Mouse (Mus musculus): ENCODE measurements around the gene Sept9. TPM values are rescaled to one million over a fixed set of nuclear protein-coding genes. Genes with fewer than 3 reads are reported as not detected.

Sept9 gene
- polyA plus RNA-seq, 1 experiment = 0.37 TPM

GRCm38 (mm10) chr11:117245041-117245725, 45.7 kb downstream of the Sept9 start:
- Histone ChIP-seq H3K36me3 (ENCODE audit: control insufficient read depth) (no peaks in the 10 kb centered on the region; the same call in 1 of the 2 replicates), H3K4me3 (replicated peaks) (no peak overlapping the region), H3K4me1 (ENCODE audit: control insufficient read depth) (no peaks in the 10 kb centered on the region; the same call in 1 of the 2 replicates), H3K9me3 (ENCODE audit: control insufficient read depth, low read length) (no peaks in the 10 kb centered on the region), H3K27me3 (ENCODE audit: control insufficient read depth) (no peaks in the 10 kb centered on the region)
- no peak for TF ChIP-seq GATA1 (IDR thresholded peaks at IDR 0.05; ENCODE audit: low read length)
- no peak for TF ChIP-seq TAL1 (IDR thresholded peaks at IDR 0.05; ENCODE audit: low read length)

- Histone ChIP-seq H3K9me3 (ENCODE audit: control insufficient read depth, low read length) (no peaks in the 10 kb centered on the region), H3K4me3 (replicated peaks) (no peak overlapping the region), H3K36me3 (ENCODE audit: control insufficient read depth) (no peaks in the 10 kb centered on the region; the same call in 1 of the 2 replicates), H3K27me3 (ENCODE audit: control insufficient read depth) (no peaks in the 10 kb centered on the region), H3K4me1 (ENCODE audit: control insufficient read depth) (no peaks in the 10 kb centered on the region; the same call in 1 of the 2 replicates)
- no peak for TF ChIP-seq GATA1 (IDR thresholded peaks at IDR 0.05; ENCODE audit: low read length)
- TF ChIP-seq TAL1 (IDR thresholded peaks at IDR 0.05; ENCODE audit: low read length) = no peak
These were observed 46.4 kb downstream of the Sept9 start for GRCm38 (mm10) chr11:117245846-117246245.

GRCm38 (mm10) chr11:117246286-117246685, 46.8 kb downstream of the Sept9 start:
- H3K27me3 ChIP-seq (ENCODE audit: control insufficient read depth) = no peaks in the 10 kb centered on the region
- no peak overlapping the region for H3K4me3 ChIP-seq (replicated peaks)
- no peaks in the 10 kb centered on the region; the same call in 1 of the 2 replicates for H3K36me3 ChIP-seq (ENCODE audit: control insufficient read depth)
- no peaks in the 10 kb centered on the region; the same call in 1 of the 2 replicates for H3K4me1 ChIP-seq (ENCODE audit: control insufficient read depth)
- H3K9me3 ChIP-seq (ENCODE audit: control insufficient read depth, low read length) = no peaks in the 10 kb centered on the region
- TF ChIP-seq TAL1 (IDR thresholded peaks at IDR 0.05; ENCODE audit: low read length) (no peak), GATA1 (IDR thresholded peaks at IDR 0.05; ENCODE audit: low read length) (no peak)

GRCm38 (mm10) chr11:117246981-117247431, 47.5 kb downstream of the Sept9 start:
- no peaks in the 10 kb centered on the region; the same call in 1 of the 2 replicates for H3K4me1 ChIP-seq (ENCODE audit: control insufficient read depth)
- no peaks in the 10 kb centered on the region for H3K9me3 ChIP-seq (ENCODE audit: control insufficient read depth, low read length)
- H3K27me3 ChIP-seq (ENCODE audit: control insufficient read depth) = no peaks in the 10 kb centered on the region
- H3K4me3 ChIP-seq (replicated peaks) = no peak overlapping the region
- H3K36me3 ChIP-seq (ENCODE audit: control insufficient read depth) = no peaks in the 10 kb centered on the region; the same call in 1 of the 2 replicates
- TF ChIP-seq GATA1 (IDR thresholded peaks at IDR 0.05; ENCODE audit: low read length) (no peak), TAL1 (IDR thresholded peaks at IDR 0.05; ENCODE audit: low read length) (no peak)

- H3K27me3 ChIP-seq (ENCODE audit: control insufficient read depth) = no peaks in the 10 kb centered on the region
- no peaks in the 10 kb centered on the region for H3K9me3 ChIP-seq (ENCODE audit: control insufficient read depth, low read length)
- H3K4me1 ChIP-seq (ENCODE audit: control insufficient read depth) = no peaks in the 10 kb centered on the region; the same call in 1 of the 2 replicates
These were observed 48.1 kb downstream of the Sept9 start for GRCm38 (mm10) chr11:117247541-117247940.

GRCm38 (mm10) chr11:117248734-117249248, 49.3 kb downstream of the Sept9 start:
- no peaks in the 10 kb centered on the region; the same call in 1 of the 2 replicates for H3K4me1 ChIP-seq (ENCODE audit: control insufficient read depth)
- H3K27me3 ChIP-seq (ENCODE audit: control insufficient read depth) = no peaks in the 10 kb centered on the region
- TF ChIP-seq GATA1 (IDR thresholded peaks at IDR 0.05; ENCODE audit: low read length) = no peak
- TF ChIP-seq TAL1 (IDR thresholded peaks at IDR 0.05; ENCODE audit: low read length) = no peak
- no peaks in the 10 kb centered on the region for H3K9me3 ChIP-seq (ENCODE audit: control insufficient read depth, low read length)
- H3K36me3 ChIP-seq (ENCODE audit: control insufficient read depth) = no peaks in the 10 kb centered on the region; the same call in 1 of the 2 replicates
- H3K4me3 ChIP-seq (replicated peaks) = no peak overlapping the region

More at GRCm38 (mm10) chr11:117247541-117247940, 48.1 kb downstream of the Sept9 start:
- H3K36me3 ChIP-seq (ENCODE audit: control insufficient read depth) = no peaks in the 10 kb centered on the region; the same call in 1 of the 2 replicates
- H3K4me3 ChIP-seq (replicated peaks) = no peak overlapping the region
- TF ChIP-seq GATA1 (IDR thresholded peaks at IDR 0.05; ENCODE audit: low read length) = no peak
- no peak for TF ChIP-seq TAL1 (IDR thresholded peaks at IDR 0.05; ENCODE audit: low read length)

- Histone ChIP-seq H3K9me3 (ENCODE audit: control insufficient read depth, low read length) (no peaks in the 10 kb centered on the region), H3K4me1 (ENCODE audit: control insufficient read depth) (no peaks in the 10 kb centered on the region; the same call in 1 of the 2 replicates), H3K27me3 (ENCODE audit: control insufficient read depth) (no peaks in the 10 kb centered on the region), H3K4me3 (replicated peaks) (no peak overlapping the region), H3K36me3 (ENCODE audit: control insufficient read depth) (no peaks in the 10 kb centered on the region; the same call in 1 of the 2 replicates)
- no peak for TF ChIP-seq GATA1 (IDR thresholded peaks at IDR 0.05; ENCODE audit: low read length)
- no peak for TF ChIP-seq TAL1 (IDR thresholded peaks at IDR 0.05; ENCODE audit: low read length)
These were observed 50.0 kb downstream of the Sept9 start for GRCm38 (mm10) chr11:117249282-117249984.

GRCm38 (mm10) chr11:117249985-117250928, 50.8 kb downstream of the Sept9 start:
- H3K27me3 ChIP-seq (ENCODE audit: control insufficient read depth) = no peaks in the 10 kb centered on the region
- no peaks in the 10 kb centered on the region for H3K9me3 ChIP-seq (ENCODE audit: control insufficient read depth, low read length)
- TF ChIP-seq GATA1 (IDR thresholded peaks at IDR 0.05; ENCODE audit: low read length) (no peak), TAL1 (IDR thresholded peaks at IDR 0.05; ENCODE audit: low read length) (no peak)
- no peak overlapping the region for H3K4me3 ChIP-seq (replicated peaks)
- no peaks in the 10 kb centered on the region for H3K36me3 ChIP-seq (ENCODE audit: control insufficient read depth)
- H3K4me1 ChIP-seq (ENCODE audit: control insufficient read depth) = no peaks in the 10 kb centered on the region; the same call in 1 of the 2 replicates
